Mouse (Mus musculus): ENCODE measurements around the gene Olfr270.

Olfr270 gene

DNA sequence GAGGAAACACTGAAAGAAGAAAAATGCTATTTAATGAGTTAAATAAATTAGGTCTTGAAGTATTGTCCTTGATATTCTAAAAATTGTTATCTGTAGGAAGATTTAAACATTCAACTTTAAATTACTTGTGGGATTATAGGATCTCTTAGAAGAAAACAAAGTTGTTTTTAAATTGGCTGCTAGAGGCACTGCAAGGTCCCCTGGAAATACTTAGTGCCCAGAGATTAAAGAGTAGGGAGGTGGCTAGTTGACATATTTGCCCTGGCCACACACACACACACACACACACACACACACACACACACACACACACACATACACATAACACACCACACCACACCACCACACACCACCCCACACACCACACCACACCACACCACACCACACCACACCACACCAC lies at the start of gene Olfr270:
Gene Olfr270 (plus strand): TSS at position 301 of the 400 bp plus-strand sequence.
- DNase-seq (ENCODE audit: low spot score) = no peak

DNA sequence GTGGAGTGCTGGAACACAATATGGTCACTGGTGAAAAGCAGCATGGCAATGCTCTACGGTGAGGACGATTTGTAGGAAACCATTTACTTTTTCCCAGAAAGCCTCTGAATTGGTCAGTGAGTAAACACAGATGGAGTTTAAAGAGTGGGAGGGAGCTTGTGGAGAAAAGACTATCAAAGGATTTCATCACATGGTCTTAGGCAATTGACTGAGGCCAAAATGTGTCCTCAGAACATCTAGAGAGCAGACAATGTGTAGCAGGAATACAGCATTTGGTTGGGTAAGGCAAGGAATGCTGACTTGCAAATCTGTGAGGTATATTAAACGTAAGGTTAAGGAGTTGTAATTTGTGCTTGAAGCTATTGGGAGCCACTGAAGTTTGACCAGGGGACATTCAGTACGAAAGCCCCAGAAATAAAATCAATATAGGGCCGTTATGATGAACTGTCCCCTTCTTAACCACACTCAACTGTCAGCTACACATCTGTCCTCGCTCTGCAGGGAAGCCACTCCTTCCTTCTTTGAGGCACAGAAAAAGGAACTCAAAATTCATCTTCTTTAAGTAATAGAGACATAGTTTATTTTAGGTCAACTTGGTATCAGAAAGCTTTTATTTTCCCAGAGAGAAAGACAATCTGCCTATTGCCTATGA lies 47.6 kb upstream of the Olfr270 start:
- DNase-seq (ENCODE audit: low spot score) = no peak

GRCm38 (mm10) chr4:52917311-52917688 lies 47.0 kb upstream of the Olfr270 start:
- no peak for DNase-seq (ENCODE audit: low spot score)

DNA sequence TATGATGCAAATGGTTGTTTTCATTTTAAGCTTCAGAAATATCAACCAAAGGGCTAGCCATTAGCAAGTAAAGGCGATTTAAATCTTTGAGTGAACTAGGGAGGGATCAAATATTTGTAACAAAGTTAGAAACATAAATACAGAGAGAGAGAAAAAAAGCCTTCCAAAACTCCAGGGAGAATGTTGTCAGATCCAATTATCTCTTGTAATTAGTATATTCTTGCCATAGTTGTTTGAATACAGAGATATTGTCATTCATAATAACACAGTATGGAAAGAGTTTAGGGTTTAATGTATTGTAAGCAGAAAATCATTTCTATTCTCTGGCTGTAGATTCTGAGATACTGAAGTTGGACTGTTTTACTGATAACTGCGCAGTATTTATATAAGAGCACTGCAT lies 45.3 kb upstream of the Olfr270 start, which contains the start of gene Olfr272:
Gene Olfr272 (minus strand): TSS at position 101 of the 400 bp plus-strand sequence.
- no peak for DNase-seq (ENCODE audit: low spot score)

GRCm38 (mm10) chr4:52930480-52930879 lies 33.9 kb upstream of the Olfr270 start:
- DNase-seq (ENCODE audit: low spot score) = no peak

DNA sequence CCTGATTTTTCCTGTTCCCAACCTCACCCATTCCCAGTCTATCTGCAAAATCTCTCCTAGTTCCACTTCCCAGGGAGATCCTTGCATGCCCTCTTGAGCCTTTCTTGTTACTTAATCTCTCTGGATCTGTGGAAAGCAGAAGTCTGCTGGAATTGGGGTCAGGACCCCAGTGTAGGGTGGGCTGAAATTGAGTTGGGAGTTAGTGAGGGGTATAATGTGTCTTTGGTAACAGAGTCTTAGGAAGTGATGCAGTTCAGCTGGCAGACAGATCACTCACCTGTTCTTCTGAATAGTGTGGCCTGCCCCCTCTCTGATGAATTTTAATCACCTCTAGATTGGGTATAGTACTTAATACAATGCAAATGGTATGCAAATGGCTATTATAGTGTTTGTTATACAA lies 17.7 kb upstream of the Olfr270 start:
- no peak for DNase-seq (ENCODE audit: low spot score)

GRCm38 (mm10) chr4:52949005-52949404 lies 15.3 kb upstream of the Olfr270 start:
- DNase-seq (ENCODE audit: low spot score) = no peak

DNA sequence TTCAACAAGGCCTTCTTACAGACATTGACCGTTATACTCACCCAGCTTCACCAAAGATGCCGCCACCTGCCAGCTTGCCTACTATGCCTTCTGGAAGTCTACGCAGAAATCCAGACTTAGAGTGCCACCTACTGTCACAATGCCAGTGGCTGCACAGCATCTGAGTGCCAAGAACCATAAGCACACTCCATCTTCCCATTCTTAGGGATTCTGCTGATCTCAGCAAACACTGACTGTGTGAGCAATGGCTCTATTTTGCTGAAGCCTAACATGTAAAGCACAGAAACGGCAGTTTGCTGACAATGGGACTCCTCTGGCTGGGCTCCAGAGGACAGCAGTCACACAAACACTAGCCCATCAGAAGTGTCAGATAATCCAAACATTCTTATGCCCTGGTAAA lies 5.7 kb upstream of the Olfr270 start:
- DNase-seq (ENCODE audit: low spot score) = no peak

- no peak for DNase-seq (ENCODE audit: low spot score)
Measured at GRCm38 (mm10) chr4:52985216-52985615, 20.9 kb downstream of the Olfr270 start.

DNA sequence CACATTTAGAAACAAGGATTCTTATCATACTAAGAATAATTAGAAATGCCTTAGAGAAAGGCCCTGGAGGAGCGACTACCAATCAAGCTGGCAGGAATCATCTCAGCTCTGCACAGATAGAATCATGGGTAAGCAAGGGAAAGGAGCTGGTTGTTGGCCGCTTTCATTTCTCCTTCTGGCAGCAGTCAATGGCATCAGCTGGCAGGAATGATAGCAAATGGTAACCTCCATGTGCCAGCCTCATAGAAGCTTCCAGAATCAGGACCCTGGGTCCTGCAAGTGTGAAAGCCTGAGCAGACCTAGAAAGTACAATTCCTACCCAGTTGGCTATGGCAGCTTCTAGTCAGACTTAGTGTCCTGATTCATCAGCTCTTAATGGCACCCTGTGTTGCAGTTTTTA lies 21.9 kb downstream of the Olfr270 start:
- DNase-seq (ENCODE audit: low spot score) = no peak

DNA sequence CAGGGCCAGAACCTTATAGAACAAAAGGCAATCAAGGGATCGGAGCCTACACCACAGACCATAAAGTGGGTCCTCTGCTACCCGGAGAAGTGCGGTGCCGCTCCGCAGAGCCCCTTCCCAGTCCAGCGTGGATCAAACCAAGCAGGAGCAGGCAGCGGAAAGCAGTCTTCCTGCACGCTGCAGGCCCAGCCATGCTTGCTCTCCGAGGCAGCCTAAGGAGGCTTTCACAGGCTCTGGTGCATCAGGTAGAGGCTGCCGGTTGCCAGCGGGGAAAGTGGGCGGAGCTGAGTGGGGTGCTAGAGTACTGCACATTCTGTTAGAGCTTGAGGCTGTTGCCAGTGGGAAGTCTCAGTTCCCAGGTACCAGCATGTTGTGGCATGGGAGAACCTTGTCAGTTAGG lies 24.9 kb downstream of the Olfr270 start, which contains the start of gene Nipsnap3a:
Gene Nipsnap3a (plus strand): TSS at position 25 of the 400 bp plus-strand sequence.
- peak; percentile 6 for DNase-seq (ENCODE audit: low spot score)

- peak; percentile 13 for DNase-seq (ENCODE audit: low spot score)
Measured at GRCm38 (mm10) chr4:52999449-52999848, 35.1 kb downstream of the Olfr270 start.

- no peak for DNase-seq (ENCODE audit: low spot score)
Measured at GRCm38 (mm10) chr4:53000154-53000553, 35.8 kb downstream of the Olfr270 start.

DNA sequence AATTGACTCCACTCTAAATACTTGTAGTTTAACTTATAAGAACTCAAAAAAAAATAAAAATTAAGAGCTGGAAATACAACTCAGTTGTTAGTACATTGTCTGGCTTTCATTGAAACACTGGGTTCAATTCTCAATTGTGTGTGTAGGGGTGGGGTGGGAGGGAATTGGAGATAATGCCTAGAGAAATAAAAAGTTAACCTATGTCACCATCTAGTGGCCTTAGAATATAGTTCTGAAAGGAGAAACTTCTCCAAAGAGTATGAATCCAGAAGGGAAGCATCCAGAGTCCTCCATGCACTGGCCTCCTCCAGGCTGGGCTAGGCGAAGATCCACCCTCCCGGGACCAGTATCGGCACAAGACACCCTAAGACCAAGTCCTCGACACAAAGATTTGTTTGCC lies 44.8 kb downstream of the Olfr270 start:
- no peak for DNase-seq (ENCODE audit: low spot score)

GRCm38 (mm10) chr4:53009871-53010270 lies 45.5 kb downstream of the Olfr270 start:
- no peak for DNase-seq (ENCODE audit: low spot score)

GRCm38 (mm10) chr4:53011732-53012361 lies 47.5 kb downstream of the Olfr270 start, which contains the start of gene Nipsnap3b:
Nipsnap3b (plus strand) TSS chr4:53011880.
- peak; percentile 97 for DNase-seq (ENCODE audit: low spot score)

- DNase-seq (ENCODE audit: low spot score) = no peak
Measured at GRCm38 (mm10) chr4:53014421-53014820, 50.1 kb downstream of the Olfr270 start.

GRCm38 (mm10) chr4:53015024-53015423 lies 50.7 kb downstream of the Olfr270 start:
- no peak for DNase-seq (ENCODE audit: low spot score)

- no peak for DNase-seq (ENCODE audit: low spot score)
Measured at GRCm38 (mm10) chr4:53018392-53018791, 54.0 kb downstream of the Olfr270 start.

Measured in ovary, postnatal 36 days (tissue).